Mouse (Mus musculus) cerebellum, adult 2 months (tissue): ENCODE data around the gene Pecam1.

Source experiments
- CTCF ChIP-seq: fragments of 200-500 bp; IDR thresholded peaks from 2 replicates; pipeline ENCODE4 v1.5.1; 2011; ENCODE audit warnings: low read depth, mild to moderate bottlenecking, control low read depth, low read length, moderate library complexity, borderline replicate concordance; ENCODE audit not compliant: insufficient read depth
- POLR2A ChIP-seq: fragments of 200-500 bp; IDR thresholded peaks from 2 replicates; pipeline ENCODE4 v1.6.1; 2011; ENCODE audit warnings: low read length, control low read depth, borderline replicate concordance; ENCODE audit not compliant: insufficient read depth

- TF ChIP-seq POLR2A, result no peak
- TF ChIP-seq CTCF, result no peak
These were observed 82.6 kb downstream of the Pecam1 start for GRCm38 (mm10) chr11:106667855-106668254.
